Mouse (Mus musculus) myocyte (in vitro differentiated cells): ENCODE measurements around the gene Shox2. TPM values are rescaled to one million over a fixed set of nuclear protein-coding genes. Genes with fewer than 3 reads are reported as not detected.

Experiments used
- H3K27me3 ChIP-seq: one replicate; pipeline ENCODE4 v1.6.1; 2011; ENCODE audit not compliant: control insufficient read depth, insufficient read depth, insufficient read length
- H3K36me3 ChIP-seq: one replicate; pipeline ENCODE4 v1.6.1; 2011; ENCODE audit not compliant: control insufficient read depth, insufficient read depth
- H3K4me2 ChIP-seq: one replicate; pipeline ENCODE4 v1.6.1; 2011; ENCODE audit warnings: low read depth, control low read depth
- H3K4me3 ChIP-seq: one replicate; pipeline ENCODE4 v1.5.1; 2011; ENCODE audit warnings: mild to moderate bottlenecking, control low read depth, moderate library complexity
- H3K79me2 ChIP-seq: one replicate; pipeline ENCODE4 v1.6.1; 2011; ENCODE audit not compliant: control insufficient read depth, insufficient read depth
- H3ac ChIP-seq: one replicate; pipeline ENCODE4 v1.6.1; 2011; ENCODE audit not compliant: control insufficient read depth, insufficient read length
- CEBPB ChIP-seq: IDR thresholded peaks from 2 replicates; pipeline ENCODE4 v1.6.1; 2011; ENCODE audit warnings: mild to moderate bottlenecking, moderate library complexity; ENCODE audit not compliant: poor library complexity, insufficient read depth, severe bottlenecking
- E2F4 ChIP-seq: IDR thresholded peaks from one replicate; pipeline ENCODE4 v1.6.1; 2011; ENCODE audit warnings: mild to moderate bottlenecking, control low read depth, moderate library complexity; ENCODE audit not compliant: insufficient read depth
- MAX ChIP-seq: IDR thresholded peaks from one replicate; pipeline ENCODE4 v1.6.1; 2011; ENCODE audit warnings: low read depth, mild to moderate bottlenecking, control low read depth
- MYOD1 ChIP-seq, 3 experiments: IDR thresholded peaks; one replicate each; pipeline ENCODE4 v1.6.1; 2011; ENCODE audit warnings: control low read depth in 2 of 3, low read depth in 2 of 3, mild to moderate bottlenecking in 2 of 3, moderate library complexity in 1 of 3; ENCODE audit not compliant: insufficient read length in 2 of 3, control insufficient read depth in 1 of 3
- MYOG ChIP-seq, 3 experiments: IDR thresholded peaks; one replicate each; pipeline ENCODE4 v1.6.1; 2011; ENCODE audit warnings: control low read depth in 2 of 3, low read depth in 2 of 3, mild to moderate bottlenecking in 2 of 3; ENCODE audit not compliant: insufficient read length in 2 of 3, control insufficient read depth in 1 of 3, insufficient read depth in 1 of 3
- POLR2A ChIP-seq: IDR thresholded peaks from one replicate; pipeline ENCODE4 v1.6.1; 2011; ENCODE audit warnings: low read depth, mild to moderate bottlenecking, control low read depth, moderate library complexity; ENCODE audit not compliant: insufficient read length
- POLR2AphosphoS2 ChIP-seq: IDR thresholded peaks from one replicate; pipeline ENCODE4 v1.6.1; 2011; ENCODE audit warnings: low read depth, control low read depth; ENCODE audit not compliant: insufficient read length
- REST ChIP-seq: IDR thresholded peaks from one replicate; pipeline ENCODE4 v1.6.1; 2011; ENCODE audit warnings: mild to moderate bottlenecking, control low read depth, moderate library complexity; ENCODE audit not compliant: insufficient read depth, insufficient read length
- SRF ChIP-seq: IDR thresholded peaks from one replicate; pipeline ENCODE4 v1.6.1; 2011; ENCODE audit warnings: low read depth; ENCODE audit not compliant: control insufficient read depth, insufficient read length
- TCF12 ChIP-seq: IDR thresholded peaks from one replicate; pipeline ENCODE4 v1.6.1; 2011; ENCODE audit warnings: mild to moderate bottlenecking, control low read depth; ENCODE audit not compliant: poor library complexity, insufficient read depth, severe bottlenecking
- TCF3 ChIP-seq: IDR thresholded peaks from one replicate; pipeline ENCODE4 v1.6.1; 2011; ENCODE audit warnings: low read depth, control low read depth; ENCODE audit not compliant: insufficient read length
- USF1 ChIP-seq: IDR thresholded peaks from one replicate; pipeline ENCODE4 v1.6.1; 2011; ENCODE audit warnings: low read depth, mild to moderate bottlenecking, control low read depth, moderate library complexity
- polyA plus RNA-seq: library from polyadenylated mRNA; unstranded; fragments of >200 nt; fragmentation: generic; extraction: Trizol; gene quantifications from one replicate; pipeline ENCODE4 v1.2.1, GENCODE M21; 2012; ENCODE audit warnings: missing spikeins

Gene Shox2
- polyA plus RNA-seq, 1 experiment = 14.9 TPM

- Histone ChIP-seq H3K79me2 (peaks cover 39% of the 10 kb centered on the region), H3K27me3 (no peaks in the 10 kb centered on the region), H3ac (peak overlapping the region; percentile 5), H3K4me2 (peak overlapping the region; percentile 92), H3K4me3 (peak overlapping the region; percentile 93), H3K36me3 (peaks cover 16% of the 10 kb centered on the region)
- no peak for TF ChIP-seq SRF
- TF ChIP-seq POLR2A = peak; percentile 34
- no peak for TF ChIP-seq MYOG (IDR thresholded peaks at IDR 0.05; ENCODE audit: control insufficient read depth in 1 of 3, insufficient read depth in 1 of 3, insufficient read length in 2 of 3, low read depth in 2 of 3)
- TF ChIP-seq E2F4 = no peak
- TF ChIP-seq MAX = no peak
- no peak for TF ChIP-seq REST
- TF ChIP-seq TCF12 = no peak
Observed at GRCm38 (mm10) chr3:66978457-66979381, 2.9 kb downstream of the Shox2 start.

- no peak overlapping the region for H3ac ChIP-seq
- H3K36me3 ChIP-seq = peaks cover 16% of the 10 kb centered on the region
- H3K4me2 ChIP-seq = peak overlapping the region; percentile 92
- no peaks in the 10 kb centered on the region for H3K27me3 ChIP-seq
- no peak for TF ChIP-seq TCF3
- no peak for TF ChIP-seq POLR2A
- no peak for TF ChIP-seq TCF12
- TF ChIP-seq POLR2AphosphoS2 = no peak
- no peak for TF ChIP-seq REST
- no peak for TF ChIP-seq CEBPB
- no peak for TF ChIP-seq MYOD1 (IDR thresholded peaks at IDR 0.05; ENCODE audit: control insufficient read depth in 1 of 3, insufficient read length in 2 of 3, low read depth in 2 of 3)
- TF ChIP-seq E2F4 = no peak
- TF ChIP-seq USF1 = no peak
- no peak for TF ChIP-seq MYOG (IDR thresholded peaks at IDR 0.05; ENCODE audit: control insufficient read depth in 1 of 3, insufficient read depth in 1 of 3, insufficient read length in 2 of 3, low read depth in 2 of 3)
- TF ChIP-seq MAX = no peak
- no peak for TF ChIP-seq SRF
- H3K4me3 ChIP-seq = peak overlapping the region; percentile 93
- H3K79me2 ChIP-seq = peaks cover 32% of the 10 kb centered on the region
Observed at GRCm38 (mm10) chr3:66977811-66978456, 3.6 kb downstream of the Shox2 start.

- Histone ChIP-seq H3K36me3 (peaks cover 20% of the 10 kb centered on the region), H3K27me3 (no peaks in the 10 kb centered on the region), H3ac (no peak overlapping the region), H3K4me3 (peak overlapping the region; percentile 93), H3K79me2 (peaks cover 32% of the 10 kb centered on the region), H3K4me2 (peak overlapping the region; percentile 92)
- TF ChIP-seq TCF12 (no peak), MYOD1 (IDR thresholded peaks at IDR 0.05; ENCODE audit: control insufficient read depth in 1 of 3, insufficient read length in 2 of 3, low read depth in 2 of 3) (no peak), POLR2AphosphoS2 (no peak), TCF3 (no peak), REST (no peak), SRF (no peak)
Observed at GRCm38 (mm10) chr3:66976889-66977615, 4.5 kb downstream of the Shox2 start.

- TF ChIP-seq POLR2AphosphoS2 (no peak), TCF12 (no peak), MYOD1 (IDR thresholded peaks at IDR 0.05; ENCODE audit: control insufficient read depth in 1 of 3, insufficient read length in 2 of 3, low read depth in 2 of 3) (no peak), POLR2A (no peak), CEBPB (no peak), E2F4 (no peak)
- Histone ChIP-seq H3ac (no peak overlapping the region), H3K4me3 (no peak overlapping the region), H3K79me2 (peaks cover 18% of the 10 kb centered on the region), H3K36me3 (peaks cover 30% of the 10 kb centered on the region), H3K27me3 (no peaks in the 10 kb centered on the region), H3K4me2 (no peak overlapping the region)
Observed at GRCm38 (mm10) chr3:66974501-66974900, 7.1 kb downstream of the Shox2 start.
